Mouse (Mus musculus): ENCODE data around the gene H2-DMb2.

GRCm38 (mm10) chr17:34121172-34121878, 21.8 kb upstream of the H2-DMb2 start:
- TF ChIP-seq CTCF (IDR thresholded peaks at IDR 0.05): peak; percentile 10; the same call in 1 of the 2 replicates
- peak; percentile 78 for TF ChIP-seq POLR2A (IDR thresholded peaks at IDR 0.05; ENCODE audit: insufficient read depth, low read depth, low read length)
